Mouse (Mus musculus): ENCODE results near the gene Apmap.
"Not testable (repeated sequence)": the region's sequence is repeated elsewhere in the genome, so short reads cannot be mapped to it uniquely, and the experiment has no call there.

The Apmap gene

DNA sequence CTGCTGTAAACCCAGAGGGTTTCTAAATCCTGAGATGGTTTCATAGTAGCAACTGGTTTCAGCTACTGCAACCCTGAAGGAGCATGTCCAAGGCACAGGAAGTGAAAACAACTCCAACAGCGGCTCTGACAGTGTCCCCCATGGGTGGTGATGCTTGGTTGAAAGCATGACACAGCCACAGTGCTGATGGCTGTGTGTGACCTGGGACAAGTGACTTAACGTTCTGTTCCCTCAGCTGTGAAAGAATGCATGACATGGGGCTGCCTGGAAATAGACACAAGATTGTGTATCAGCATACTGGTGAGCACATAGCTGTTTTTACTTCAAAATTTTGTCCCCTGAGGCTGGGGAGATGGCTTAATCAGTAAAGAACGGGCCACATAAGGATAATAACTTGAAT is 13.3 kb upstream of the Apmap start:
- no peak for DNase-seq (ENCODE audit: low spot score)

DNA sequence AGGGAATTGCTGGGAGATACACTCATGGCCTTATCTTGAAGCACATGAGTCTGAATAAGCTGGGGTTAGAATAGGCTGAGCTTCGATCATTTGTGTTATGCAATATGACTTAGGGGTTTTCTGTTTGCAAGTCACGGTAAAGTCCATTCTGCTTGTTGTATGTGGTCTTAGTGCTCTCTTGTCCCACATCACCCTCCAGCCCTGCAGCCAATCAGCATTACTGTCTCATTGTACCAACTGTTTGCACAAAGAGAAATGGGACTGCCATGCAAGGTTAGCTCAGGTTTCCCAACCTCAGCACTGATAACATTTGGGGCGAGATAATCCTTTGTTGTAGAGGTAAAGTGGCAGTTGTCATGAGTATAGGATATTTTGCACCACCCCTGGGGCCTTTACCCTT is 1.7 kb upstream of the Apmap start:
- DNase-seq (ENCODE audit: low spot score): no peak

DNA sequence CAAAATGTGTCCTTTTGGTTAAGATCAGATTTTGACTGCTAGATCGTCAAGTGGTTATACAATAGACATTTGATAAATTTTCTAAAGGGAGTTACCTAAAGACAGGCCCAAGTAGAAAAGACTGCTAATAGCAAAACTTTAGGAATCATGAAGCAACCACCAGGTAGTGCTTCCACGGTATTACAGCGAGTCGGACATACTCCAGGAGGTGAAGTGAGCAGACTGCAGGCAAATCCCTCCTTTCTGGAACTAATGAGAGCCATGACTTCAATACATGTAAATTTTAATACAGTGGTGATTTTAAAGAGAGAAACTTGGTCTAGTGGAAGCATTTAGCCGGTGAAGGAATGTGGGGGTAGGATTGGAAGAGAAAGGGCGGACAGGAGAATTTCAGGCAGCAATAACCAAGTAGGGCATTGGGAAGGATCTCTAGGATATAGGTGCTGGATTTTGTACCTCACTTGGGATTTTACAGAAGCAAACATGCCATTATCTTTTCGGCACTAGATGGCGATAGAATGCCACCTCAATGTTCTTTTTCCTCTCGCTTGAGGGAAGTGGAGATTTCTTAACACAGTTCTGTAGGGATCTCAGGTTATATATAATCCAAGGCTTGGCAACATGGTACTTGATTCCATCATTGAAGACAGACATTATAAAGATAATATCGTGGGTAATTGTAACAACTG is 649 bp upstream of the Apmap start:
- DNase-seq (ENCODE audit: low spot score): no peak

DNA sequence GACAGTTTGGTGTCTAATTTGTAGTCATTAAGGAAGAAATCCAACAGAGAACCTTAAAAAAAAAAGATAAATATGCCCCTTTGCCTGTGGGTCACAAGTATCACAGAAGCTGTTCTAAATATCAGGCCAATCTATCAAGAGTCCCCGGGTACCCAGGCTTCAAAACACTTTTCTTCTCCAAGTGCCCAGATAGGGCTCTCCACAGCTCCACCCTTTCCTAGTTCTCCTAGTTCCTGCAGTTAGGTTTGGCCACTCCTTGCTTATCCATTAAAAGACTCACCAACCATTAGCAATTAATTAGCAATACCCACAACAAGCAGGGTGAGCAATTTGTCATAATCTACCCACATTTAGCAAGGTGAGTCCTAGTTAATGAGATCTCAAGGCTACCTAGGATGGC is 1.3 kb downstream of the Apmap start:
- no peak for DNase-seq (ENCODE audit: low spot score)

DNA sequence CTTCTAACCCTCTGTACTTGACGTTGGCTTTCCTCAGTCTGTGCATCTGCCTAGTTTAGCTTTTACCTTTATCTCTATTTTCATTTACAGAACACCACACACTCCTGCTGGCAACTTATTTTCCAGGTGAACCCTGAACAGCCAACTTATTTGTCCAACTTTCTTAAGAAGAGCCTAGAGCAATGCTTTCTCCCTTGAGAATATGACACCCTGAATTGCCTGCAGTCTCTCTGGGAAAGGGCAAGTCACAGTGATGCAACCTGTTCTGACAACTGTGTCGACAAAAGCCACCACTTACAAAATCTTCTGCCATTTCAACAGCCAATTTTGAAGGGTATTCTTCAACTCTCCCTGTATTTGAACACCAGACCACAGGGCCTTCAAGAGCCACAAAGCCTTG is 3.6 kb downstream of the Apmap start:
- no peak for DNase-seq (ENCODE audit: low spot score)

DNA sequence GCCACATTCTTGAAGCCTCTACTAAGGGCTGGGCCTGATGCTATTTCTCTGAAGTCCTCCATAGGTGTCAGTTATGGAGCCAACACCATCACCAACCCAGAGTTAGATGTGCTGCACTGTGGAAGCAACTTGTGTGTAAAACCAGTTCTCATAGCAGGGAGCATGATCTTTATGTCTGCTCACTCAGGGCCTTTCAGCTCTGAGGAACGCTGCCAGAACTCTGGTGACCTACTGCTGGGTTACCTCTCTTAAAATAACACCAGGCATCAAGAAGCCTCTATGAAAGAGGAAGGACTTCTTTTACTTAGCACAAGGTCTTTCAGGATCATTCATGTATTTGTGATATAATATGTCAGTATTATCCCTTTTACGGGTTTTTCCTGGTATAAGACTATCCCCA is 6.2 kb downstream of the Apmap start:
- DNase-seq (ENCODE audit: low spot score): no peak

DNA sequence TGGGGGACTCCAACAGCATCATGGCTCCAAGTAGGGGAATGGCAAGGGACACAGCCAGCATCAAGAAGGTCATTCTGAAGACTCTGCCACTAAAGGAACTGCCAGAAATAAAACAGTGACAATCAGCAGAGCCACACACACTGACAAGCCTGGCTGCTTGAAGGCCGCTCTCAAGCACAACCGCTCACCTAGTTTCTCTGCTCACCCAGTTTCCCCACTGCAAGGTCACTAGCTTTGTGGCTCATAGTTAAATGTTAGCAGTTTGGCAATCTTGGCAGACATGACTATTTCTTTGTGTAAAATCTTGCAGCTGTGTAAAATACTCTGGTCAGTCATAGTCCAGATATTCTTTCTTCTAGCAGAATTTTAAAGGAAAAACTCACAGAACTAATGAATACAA is 8.1 kb downstream of the Apmap start:
- DNase-seq (ENCODE audit: low spot score): no peak

DNA sequence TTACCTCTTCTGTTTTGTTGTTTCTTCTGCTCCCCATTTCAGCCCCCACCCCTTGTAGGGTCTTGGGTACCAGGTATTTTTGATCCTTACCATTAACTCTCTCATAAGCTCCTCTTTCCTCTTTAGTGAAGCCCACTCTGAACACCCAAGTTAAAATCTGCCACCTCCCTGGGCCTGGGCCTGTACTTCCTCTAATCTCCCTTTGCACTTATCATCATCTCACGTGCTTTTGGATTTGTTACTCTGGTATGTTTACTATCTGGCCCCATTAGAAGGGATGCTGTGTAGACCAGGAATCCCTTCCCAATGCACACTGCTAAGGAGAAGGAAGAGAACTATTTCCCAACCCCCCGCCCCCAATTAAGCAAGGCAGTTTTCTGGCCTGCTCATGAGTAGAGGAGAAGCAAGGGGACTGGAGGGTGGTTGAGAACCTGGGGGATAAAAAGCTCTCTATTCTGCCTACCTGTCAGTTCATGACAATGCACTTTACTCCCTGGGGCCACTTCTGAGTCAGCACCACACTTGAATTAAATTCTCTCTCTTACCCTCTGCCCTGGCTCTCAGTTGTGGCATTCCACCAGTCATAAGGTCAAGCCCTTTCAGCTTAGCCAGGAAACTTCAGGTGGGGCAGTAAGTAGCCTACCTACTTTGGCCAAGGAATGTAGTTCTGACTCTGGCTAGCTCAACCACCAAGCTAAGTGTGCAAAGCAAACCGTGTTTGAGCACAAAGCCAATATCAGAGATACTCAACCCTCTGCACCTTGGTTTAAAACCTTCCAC is 12.8 kb downstream of the Apmap start:
- DNase-seq (ENCODE audit: low spot score): no peak

DNA sequence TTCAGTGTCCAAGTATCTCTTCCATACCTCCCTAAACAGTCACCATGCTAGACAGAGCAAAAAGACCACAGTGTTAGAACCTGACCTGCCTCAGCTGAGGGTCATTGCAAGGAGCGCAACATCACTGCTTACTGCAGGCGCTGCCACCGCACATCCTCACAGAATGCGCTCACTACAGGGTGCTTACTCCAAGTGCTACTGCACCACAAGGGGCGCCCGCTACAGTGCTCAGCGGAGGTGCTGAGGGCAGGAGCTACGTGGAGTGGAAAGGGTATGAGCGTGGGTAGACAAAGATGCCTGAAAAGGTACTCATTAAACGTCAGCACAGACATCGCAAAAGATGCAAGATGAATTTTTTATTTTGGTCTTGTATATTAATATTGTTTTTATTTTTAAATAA is 19.3 kb downstream of the Apmap start:
- no peak for DNase-seq (ENCODE audit: low spot score)

DNA sequence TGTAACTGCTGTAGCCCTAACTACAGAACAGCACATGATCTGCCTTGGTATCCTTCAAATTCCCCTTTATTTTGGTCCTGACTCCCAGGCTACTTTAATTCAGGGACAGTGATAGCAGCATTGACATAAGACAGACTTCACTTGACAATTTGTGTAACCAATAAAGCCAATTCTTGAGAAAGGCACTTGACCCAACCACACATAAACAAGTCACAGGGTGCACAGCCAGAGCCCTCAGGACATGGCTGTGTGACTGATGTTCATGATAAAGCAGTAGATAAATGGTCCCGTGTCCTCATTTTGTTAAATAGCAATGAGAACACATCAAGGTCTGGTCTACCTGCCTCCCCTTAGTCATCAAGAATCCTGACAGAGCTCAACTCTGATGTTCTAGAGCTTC is 28.7 kb downstream of the Apmap start:
- no peak for DNase-seq (ENCODE audit: low spot score)

DNA sequence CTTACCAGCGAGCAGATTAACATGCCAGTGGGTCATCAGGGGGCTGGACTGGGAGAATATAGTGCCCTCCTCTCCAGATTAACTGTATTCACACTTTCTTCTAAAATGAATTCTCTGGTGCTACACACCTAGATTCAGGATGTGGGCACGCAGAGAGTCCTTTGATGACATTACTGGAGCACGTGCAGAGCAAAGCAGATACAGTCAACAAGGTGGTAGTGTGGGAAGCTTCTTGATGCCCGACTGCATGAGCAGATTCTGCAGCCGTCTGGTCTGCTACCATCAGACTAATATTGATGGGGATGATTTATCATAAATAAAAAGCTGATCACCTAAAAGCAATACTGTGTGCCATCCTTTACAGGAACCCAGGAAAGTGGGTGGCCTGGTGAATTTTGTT is 29.8 kb downstream of the Apmap start:
- no peak for DNase-seq (ENCODE audit: low spot score)

DNA sequence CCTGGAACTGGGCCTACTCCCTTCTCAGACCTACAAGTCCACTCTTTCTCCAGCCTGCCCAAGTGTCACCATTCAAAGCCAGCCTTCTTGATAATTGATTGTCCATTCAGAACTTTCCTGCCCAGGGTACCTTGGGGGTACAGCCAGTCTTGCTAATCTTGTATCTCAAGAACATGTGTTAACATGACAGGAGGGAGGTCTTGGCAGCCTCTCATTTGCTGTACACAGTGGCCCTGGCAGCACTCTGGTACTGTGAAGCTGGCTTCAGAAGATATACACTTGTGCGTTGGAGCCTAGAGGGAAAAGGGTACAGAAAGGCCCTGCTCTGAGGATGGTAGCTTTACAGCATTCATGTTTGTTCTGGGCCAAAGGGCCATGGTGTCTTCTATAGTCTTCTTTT is 32.1 kb downstream of the Apmap start:
- DNase-seq (ENCODE audit: low spot score): no peak

DNA sequence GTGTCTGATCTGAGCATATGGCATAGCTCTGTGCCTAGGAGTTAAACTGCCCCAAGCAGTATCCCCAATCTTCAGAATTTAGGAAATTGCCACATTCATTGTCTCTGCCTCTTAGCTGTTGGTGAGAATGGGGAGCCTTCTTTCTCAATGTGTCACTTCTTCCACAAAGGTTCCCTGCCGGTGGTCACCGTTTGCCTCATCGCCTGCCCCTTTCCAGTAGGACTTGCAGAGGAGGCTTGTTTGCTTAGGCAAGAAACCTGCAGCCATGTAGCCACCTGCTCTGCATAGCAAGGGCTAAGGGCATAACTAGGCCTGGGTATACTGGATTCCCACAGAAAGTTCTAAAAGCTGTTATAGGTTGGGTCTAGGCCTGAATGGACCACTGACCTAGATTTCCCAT is 35.9 kb downstream of the Apmap start:
- DNase-seq (ENCODE audit: low spot score): no peak

DNA sequence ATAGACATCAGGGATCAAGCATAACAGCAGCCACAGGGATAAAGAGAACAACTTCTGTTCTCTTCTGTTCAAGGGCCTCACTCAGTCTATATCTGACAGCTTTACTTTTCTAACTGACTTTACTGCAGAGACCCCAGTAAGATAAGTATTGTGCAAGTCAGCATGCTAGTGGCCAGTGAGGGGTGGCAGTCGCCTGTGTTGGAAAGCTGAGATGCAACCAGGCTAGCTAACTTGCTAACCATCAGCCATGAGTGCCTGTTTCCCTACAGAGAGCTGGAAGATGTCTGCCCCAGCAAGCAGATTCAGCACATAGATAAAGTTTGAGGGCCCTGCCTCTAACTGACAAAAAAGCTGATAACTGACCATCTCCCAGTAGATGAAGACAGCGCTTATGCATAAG is 37.6 kb downstream of the Apmap start:
- DNase-seq (ENCODE audit: low spot score): no peak

DNA sequence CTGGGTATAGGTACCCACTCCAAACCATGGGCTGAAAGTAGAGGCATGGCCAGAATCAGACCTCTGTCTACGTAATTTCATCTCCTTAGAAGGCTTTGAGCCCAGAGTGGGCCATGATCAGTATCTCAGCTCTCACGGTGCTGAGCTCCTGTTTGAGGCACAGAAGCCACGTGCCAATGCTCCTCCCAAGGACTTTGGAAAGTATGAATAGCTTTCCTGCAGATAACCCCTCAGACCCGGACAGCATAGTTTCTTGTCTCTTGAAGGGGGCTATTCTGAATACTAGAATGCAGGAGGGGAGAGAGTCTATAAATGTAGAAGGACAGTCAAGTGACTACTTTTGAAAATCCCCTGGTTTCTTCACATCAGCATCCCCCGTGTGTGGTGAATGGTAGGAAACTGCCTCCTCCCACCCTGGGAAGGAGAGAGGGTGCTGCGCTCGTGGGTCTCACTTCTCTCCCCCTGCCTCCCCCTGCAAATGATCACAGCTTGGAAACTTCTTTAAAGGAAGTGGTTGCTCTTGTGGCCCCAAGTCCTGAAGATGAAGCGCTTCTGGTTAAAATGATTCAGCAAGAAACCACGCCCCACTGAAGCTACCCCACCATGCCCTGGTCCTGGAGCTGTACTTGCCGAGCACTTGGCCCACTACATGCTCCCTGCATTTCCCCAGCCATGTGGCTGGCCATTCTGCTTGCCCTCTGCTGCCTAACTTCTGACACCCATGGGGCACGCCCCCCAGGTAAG is 38.3 kb downstream of the Apmap start, which contains the start of gene Cst7:
Gene Cst7, plus strand, starts transcription at position 569 of the 744 bp plus-strand sequence.
- no peak for DNase-seq (ENCODE audit: low spot score)

DNA sequence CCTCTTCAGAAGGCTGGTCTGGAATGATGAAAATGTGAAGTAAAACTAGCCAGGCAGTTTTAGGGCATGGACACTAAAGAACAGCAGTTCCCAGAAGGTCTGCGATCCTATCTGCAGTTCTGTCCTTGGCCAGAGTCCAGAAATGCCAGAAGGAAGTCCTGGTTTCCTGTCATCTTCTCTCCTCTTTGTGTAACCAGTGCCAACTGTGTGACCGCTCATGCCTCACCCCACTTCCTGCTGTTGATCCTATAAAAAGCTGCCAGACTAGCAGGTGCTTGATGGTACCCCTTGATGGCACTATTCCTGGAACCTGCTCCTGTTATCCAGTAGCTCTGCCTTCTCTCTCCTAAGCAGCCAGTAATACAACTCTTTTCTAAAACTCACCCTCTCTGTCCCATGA is 41.3 kb downstream of the Apmap start:
- no peak for DNase-seq (ENCODE audit: low spot score)

DNA sequence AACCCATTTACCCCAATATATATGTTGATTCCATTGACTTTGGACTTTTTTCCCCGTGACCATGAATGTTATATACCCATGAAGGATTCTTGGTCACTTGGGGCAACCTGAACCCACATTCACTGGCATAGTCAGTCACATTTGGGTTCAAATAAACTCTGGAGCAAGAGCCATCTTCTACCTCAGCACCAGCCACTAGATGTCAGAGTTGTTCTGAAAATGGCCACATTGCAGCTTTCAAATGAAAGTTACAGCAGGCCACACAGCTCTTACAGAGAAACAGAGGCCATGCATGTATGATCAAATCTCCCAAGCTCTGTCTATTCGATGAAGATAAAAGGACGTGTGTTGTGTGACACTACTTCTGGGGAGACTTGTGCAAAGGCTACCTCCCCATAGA is 49.8 kb downstream of the Apmap start:
- DNase-seq (ENCODE audit: low spot score): no peak

DNA sequence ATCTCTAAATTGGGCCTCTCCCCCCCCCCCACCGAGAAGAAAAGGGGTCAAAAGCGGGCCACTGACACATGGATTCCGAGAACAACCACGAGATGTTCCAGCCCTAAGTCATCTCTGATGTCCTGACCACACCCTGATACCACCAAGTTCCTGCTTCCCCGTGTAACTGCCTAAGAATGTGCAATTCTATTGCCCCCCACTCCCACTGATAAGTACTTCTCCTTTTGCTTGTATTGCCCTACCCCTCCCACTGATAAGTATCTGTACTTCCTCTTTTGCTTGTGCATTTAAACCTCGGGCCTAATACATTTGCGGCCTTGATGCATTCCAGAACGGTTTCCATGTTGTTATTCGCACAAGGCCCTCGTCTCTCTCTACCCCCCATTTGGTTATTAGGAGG is 58.8 kb downstream of the Apmap start:
- not testable (repeated sequence) for DNase-seq (ENCODE audit: low spot score)

All from ovary, postnatal 36 days (tissue).